Mouse (Mus musculus) myocyte (in vitro differentiated cells): ENCODE measurements at regions not wholly inside any gene's neighbourhood (a gene's known extent, or its start where the extent isn't known, plus 50 kb on each side); places are given as distances from the start of the nearest gene placed in this dataset.

Experiments used
- MYOG ChIP-seq, 3 experiments: IDR thresholded peaks; one replicate each; pipeline ENCODE4 v1.6.1; 2011; ENCODE audit warnings: control low read depth in 2 of 3, low read depth in 2 of 3, mild to moderate bottlenecking in 2 of 3; ENCODE audit not compliant: insufficient read length in 2 of 3, control insufficient read depth in 1 of 3, insufficient read depth in 1 of 3
- POLR2A ChIP-seq: IDR thresholded peaks from one replicate; pipeline ENCODE4 v1.6.1; 2011; ENCODE audit warnings: low read depth, mild to moderate bottlenecking, control low read depth, moderate library complexity; ENCODE audit not compliant: insufficient read length
- REST ChIP-seq: IDR thresholded peaks from one replicate; pipeline ENCODE4 v1.6.1; 2011; ENCODE audit warnings: mild to moderate bottlenecking, control low read depth, moderate library complexity; ENCODE audit not compliant: insufficient read depth, insufficient read length

GRCm38 (mm10) chr4:22292169-22292568 lies 65.2 kb upstream of the Fbxl4 start:
- TF ChIP-seq MYOG (IDR thresholded peaks at IDR 0.05; ENCODE audit: control insufficient read depth in 1 of 3, insufficient read depth in 1 of 3, insufficient read length in 2 of 3, low read depth in 2 of 3): no peak
- no peak for TF ChIP-seq POLR2A
- TF ChIP-seq REST: no peak
